Mouse (Mus musculus) bone marrow, adult 2 months (tissue): ENCODE data around the gene Defb21. TPM values are rescaled to one million over a fixed set of nuclear protein-coding genes. Genes with fewer than 3 reads are reported as not detected.

Source experiments
- H3K27ac ChIP-seq: fragments of 200-500 bp; 2 replicates; pipeline ENCODE4 v1.5.1; 2012; ENCODE audit warnings: low read depth, mild to moderate bottlenecking, control low read depth, inconsistent platforms, low read length; ENCODE audit not compliant: control insufficient read depth, poor library complexity, insufficient read depth
- H3K4me1 ChIP-seq: fragments of 200-500 bp; 2 replicates; pipeline ENCODE4 v1.6.1; 2011; ENCODE audit warnings: low read length; ENCODE audit not compliant: control insufficient read depth, insufficient read depth
- H3K4me3 ChIP-seq: fragments of 200-500 bp; replicated peaks from 2 replicates; pipeline ENCODE3; 2011; ENCODE audit warnings: mild to moderate bottlenecking, low read depth, low read length, control low read depth; ENCODE audit not compliant: control insufficient read depth
- CTCF ChIP-seq: fragments of 200-500 bp; IDR thresholded peaks from 2 replicates; pipeline ENCODE4 v1.5.1; 2011; ENCODE audit warnings: low read length, control low read depth; ENCODE audit not compliant: control insufficient read depth, insufficient read depth
- POLR2A ChIP-seq: fragments of 200-500 bp; IDR thresholded peaks from 2 replicates; pipeline ENCODE4 v1.6.1; 2011; ENCODE audit warnings: low read depth, mild to moderate bottlenecking, control low read depth, low read length, borderline replicate concordance; ENCODE audit not compliant: control insufficient read depth
- WGBS: fragments of 180-500 bp; shearing (Covaris S2); methylation state at CpG from one replicate; pipeline ENCODE4 v1.1.7; 2018; 5-methylcytosine and 5-hydroxymethylcytosine counted together
- polyA plus RNA-seq: library from polyadenylated mRNA; stranded (reverse); fragments of >200 nt; gene quantifications from 2 replicates; pipeline ENCODE4 v1.2.4, GENCODE M21; 2011; ENCODE audit warnings: low replicate concordance; ENCODE audit not compliant: missing spikeins, insufficient read depth, insufficient read length

The Defb21 gene
- polyA plus RNA-seq, 1 experiment = not detected

DNA sequence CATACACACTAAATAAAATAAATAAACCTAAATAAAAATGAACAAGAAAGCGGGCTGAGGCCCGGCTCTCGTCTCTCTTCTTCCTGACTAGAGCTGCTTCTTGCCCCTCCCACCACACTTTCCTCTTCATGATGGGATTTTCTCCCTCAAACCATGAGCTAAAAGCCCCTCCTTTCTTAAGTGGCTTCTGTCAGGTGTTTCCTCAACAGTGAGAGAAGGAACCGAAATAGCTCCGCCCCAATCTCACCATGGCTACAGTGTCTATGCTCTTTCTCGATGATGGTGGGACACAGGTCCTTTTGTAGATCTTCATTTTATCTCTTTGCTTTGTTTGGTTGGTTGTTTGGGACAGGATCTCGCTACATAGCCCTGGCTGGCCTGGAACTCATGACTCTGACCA lies 15.9 kb upstream of the Defb21 start:
- Histone ChIP-seq H3K4me1 (no peaks in the 10 kb centered on the region), H3K4me3 (no peak overlapping the region), H3K27ac (no peak overlapping the region)
- 26% methylated on average over 7 of the region's 7 CpGs for WGBS
- TF ChIP-seq CTCF (no peak), POLR2A (no peak)

DNA sequence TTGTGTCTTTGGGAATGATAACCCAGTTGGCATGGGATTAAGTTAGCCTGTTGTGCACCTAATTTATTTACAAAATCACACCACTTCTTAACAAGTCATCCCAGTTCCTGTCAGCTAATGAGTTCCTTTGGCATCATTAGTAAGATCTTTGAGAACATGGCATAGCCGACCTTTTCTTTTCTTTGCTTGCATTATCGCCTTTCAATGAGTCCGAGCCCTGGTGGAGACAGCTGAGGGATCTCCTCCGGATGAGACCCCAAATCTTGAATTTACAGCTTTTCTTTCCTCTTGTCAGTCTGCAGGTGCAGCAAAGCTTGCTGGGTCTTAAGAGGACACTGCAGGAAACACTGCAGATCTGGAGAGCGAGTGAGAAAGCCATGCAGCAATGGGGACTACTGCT lies 3.5 kb upstream of the Defb21 start, which contains the start of gene Gm17416:
TSS of gene Gm17416 (plus strand) at position 301 of the 400 bp plus-strand sequence.
- whole genome bisulfite sequencing = 81% methylated on average over 5 of the region's 5 CpGs
- Histone ChIP-seq H3K27ac (no peak within 1 kb of the TSS), H3K4me3 (no peak within 1 kb of the TSS), H3K4me1 (no peaks in the 10 kb centered on the region)
- no peak for TF ChIP-seq POLR2A
- TF ChIP-seq CTCF = no peak

DNA sequence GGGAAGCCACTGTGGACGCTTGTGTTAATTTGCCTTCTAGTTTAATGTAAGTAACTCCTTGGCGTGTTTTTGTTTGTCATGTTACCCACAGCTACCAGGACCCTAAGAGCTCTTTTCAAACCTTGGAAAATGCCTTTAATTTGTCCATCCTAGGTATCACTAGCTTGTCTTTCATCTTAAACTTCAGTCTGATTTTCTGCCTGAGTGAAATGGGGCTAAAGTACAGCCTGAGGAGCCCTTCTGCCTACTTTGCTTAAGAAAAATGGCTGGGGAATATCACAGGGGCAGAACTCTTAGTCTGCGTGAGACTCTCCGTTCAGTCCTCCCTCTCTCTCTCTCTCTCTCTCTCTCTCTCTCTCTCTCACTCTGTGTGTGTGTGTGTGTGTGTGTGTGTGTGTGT lies 2.7 kb upstream of the Defb21 start:
- 68% methylated on average over 4 of the region's 4 CpGs for WGBS
- Histone ChIP-seq H3K27ac (no peak overlapping the region), H3K4me1 (no peaks in the 10 kb centered on the region), H3K4me3 (no peak overlapping the region)
- TF ChIP-seq POLR2A (no peak), CTCF (no peak)

DNA sequence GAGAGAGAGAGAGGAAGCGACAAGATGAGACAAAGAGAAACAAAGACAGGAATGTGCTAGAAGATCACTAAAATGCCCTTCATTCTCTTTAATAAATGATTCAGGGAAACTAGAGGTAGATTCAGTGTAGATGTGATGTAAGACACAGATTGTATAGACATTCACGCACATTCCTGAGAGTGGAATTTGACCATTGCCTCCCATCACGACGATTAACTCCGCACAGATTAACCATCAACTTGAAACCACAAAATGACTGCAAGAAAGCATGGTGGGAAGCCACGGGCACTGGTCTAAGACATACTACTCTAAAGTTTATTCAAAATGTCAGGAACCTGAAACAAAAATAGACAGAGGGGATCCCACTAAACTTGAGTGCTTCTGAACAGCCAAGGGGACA lies 2.2 kb upstream of the Defb21 start:
- H3K4me3 ChIP-seq = no peak overlapping the region
- 54% methylated on average over 6 of the region's 6 CpGs for WGBS
- no peak overlapping the region for H3K27ac ChIP-seq
- TF ChIP-seq CTCF (no peak), POLR2A (no peak)
- no peaks in the 10 kb centered on the region for H3K4me1 ChIP-seq

DNA sequence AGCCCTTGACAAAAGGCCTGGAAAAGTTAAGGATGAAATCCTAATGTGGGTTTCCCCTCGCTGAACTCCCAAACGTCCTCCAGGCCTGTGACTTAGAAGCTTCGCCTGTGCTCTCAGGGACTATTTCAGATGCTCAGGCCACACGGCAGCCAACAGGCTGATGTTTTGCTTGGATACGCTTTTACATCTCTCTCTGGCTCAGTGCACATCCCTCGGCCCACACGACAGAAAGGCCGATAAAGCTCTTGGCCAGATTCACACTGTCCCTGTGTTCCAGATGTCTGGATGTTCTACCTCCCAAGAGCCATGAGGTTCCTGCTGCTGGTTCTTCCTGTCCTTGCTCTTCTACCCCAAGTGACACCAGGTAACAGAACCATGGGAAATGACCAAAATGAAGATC lies 940 bp downstream of the Defb21 start:
- TF ChIP-seq CTCF = no peak
- no peak for TF ChIP-seq POLR2A
- no peak overlapping the region for H3K27ac ChIP-seq
- 84% methylated on average over 8 of the region's 8 CpGs for WGBS
- no peaks in the 10 kb centered on the region for H3K4me1 ChIP-seq
- no peak overlapping the region for H3K4me3 ChIP-seq

DNA sequence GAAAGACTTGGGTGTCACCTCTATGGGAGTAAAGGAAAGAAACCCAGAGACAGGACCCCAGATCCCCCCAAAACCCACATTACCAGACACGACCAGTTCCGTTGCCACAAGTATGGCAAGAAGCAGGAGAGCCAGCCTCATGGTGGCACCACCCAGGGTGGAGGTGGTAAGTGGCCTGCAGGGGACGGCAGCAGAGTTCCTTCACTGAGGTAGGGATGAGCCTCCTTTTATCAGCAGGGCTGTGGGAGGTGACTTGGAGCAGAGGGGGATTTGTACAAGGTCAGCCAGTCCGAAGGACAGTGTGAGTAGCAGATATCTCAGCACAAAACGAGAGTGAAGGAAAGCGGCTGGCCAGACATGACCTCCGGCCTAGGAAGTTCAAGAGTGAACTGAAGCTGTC lies 7.6 kb downstream of the Defb21 start, which contains the start of gene Defb19:
TSS of gene Defb19 (minus strand) at position 206 of the 400 bp plus-strand sequence.
- 80% methylated on average over 7 of the region's 7 CpGs for WGBS
- Histone ChIP-seq H3K27ac (no peak within 1 kb of the TSS), H3K4me1 (no peaks in the 10 kb centered on the region), H3K4me3 (no peak within 1 kb of the TSS)
- TF ChIP-seq CTCF (no peak), POLR2A (no peak)

DNA sequence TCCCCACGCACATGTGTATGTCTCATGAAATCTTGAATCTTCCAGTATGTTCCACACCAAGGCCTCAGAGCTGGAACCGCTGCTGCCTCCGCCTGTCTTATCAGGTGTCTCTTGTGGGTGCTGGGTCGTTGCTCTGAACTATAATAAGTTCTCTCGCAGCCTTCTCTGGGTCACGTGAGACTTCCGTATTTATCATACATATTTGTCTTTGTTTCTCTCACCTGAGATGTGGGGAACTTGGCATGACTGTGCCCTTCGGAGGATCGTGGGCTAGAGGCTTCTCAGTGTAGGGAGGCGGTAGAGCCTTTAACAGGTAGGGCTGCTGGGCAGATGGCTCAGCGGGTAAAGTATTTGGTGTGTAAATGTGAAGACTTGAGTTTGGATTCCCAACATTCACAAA lies 8.1 kb downstream of the Defb21 start:
- TF ChIP-seq POLR2A (no peak), CTCF (no peak)
- Histone ChIP-seq H3K27ac (no peak overlapping the region), H3K4me3 (no peak overlapping the region), H3K4me1 (no peaks in the 10 kb centered on the region)
- WGBS = 77% methylated on average over 11 of the region's 11 CpGs

DNA sequence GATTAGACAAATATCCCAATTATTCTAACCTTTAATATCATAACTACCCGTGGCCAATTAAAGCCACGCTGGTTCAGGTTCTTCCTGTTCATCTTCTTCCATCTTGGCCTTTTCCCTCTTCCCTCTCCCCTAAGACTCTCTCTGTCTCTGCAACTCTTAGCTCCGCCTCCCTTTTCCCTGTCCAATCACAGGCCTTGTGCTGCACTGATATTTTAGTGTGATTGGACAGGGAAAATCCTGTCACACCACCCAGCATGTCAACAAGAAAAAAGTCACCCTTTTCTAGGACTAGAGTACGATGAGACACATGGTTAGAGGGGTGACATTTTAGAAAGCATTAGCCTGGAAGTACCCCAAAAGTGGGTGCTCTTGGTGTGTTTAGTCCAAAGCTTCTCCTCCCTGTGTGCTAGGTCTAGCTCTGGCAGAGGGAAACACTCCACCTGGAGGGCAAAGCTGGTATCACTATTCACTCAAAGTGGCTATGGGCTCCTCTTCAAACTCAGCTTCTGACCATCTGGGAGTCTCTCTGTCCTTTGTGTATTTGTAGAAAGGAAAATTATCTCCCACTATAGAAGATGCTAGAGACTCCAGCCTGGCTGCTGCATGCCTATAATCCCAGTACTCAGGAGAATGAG lies 14.5 kb downstream of the Defb21 start:
- WGBS = 65% methylated on average over 4 of the region's 4 CpGs
- TF ChIP-seq CTCF = no peak
- TF ChIP-seq POLR2A = no peak
- Histone ChIP-seq H3K27ac (no peak overlapping the region), H3K4me1 (no peaks in the 10 kb centered on the region), H3K4me3 (no peak overlapping the region)

DNA sequence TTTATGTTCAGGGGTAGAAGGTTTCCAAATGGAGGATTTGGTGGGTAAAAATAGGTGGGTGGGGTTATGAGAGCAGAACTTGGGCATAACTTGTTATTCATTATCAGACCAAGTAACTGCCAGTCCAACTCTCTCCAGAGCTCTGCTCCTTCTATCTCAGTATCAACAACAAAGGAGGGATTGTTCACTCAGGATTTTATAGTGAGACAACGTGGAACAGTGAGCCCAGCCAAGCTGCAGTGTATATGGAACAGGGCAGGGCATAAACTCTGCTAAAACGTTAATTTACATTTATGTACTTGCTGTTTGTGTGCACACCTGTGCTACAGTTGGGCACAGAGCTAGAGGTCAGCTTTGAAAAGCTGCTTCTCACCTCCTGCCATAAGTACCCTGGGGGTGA lies 15.9 kb downstream of the Defb21 start:
- Histone ChIP-seq H3K4me3 (no peak overlapping the region), H3K27ac (no peak overlapping the region), H3K4me1 (no peaks in the 10 kb centered on the region)
- 49% methylated on average over 2 of the region's 2 CpGs for WGBS
- no peak for TF ChIP-seq CTCF
- no peak for TF ChIP-seq POLR2A

DNA sequence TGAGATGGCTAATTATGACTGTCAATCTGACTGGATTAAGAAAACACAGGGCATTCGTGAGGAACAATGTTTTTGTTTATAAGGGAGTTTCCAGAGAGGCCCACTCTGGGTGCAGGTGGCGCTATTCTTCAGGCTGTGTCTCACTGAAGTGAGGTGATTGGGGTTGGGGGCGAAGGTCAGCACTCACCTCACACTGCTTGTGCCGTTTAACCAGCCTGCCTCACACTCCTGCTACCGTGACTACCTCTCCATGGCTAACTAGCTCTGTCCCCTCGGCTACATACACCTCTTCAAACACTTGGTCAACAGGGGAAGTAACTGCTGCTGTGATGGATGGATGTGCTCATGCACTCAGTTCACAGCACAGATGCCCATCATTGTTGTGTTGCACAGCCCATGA lies 16.5 kb downstream of the Defb21 start:
- WGBS = 58% methylated on average over 6 of the region's 6 CpGs

More for the DNA sequence above, 16.5 kb downstream of the Defb21 start:
- no peaks in the 10 kb centered on the region for H3K4me1 ChIP-seq
- H3K27ac ChIP-seq = no peak overlapping the region
- TF ChIP-seq CTCF (no peak), POLR2A (no peak)
- no peak overlapping the region for H3K4me3 ChIP-seq
